Mouse (Mus musculus): ENCODE data around the gene Uba5.

- TF ChIP-seq CTCF (IDR thresholded peaks at IDR 0.05; ENCODE audit: low read depth, low read length) (no peak), POLR2A (IDR thresholded peaks at IDR 0.05; ENCODE audit: extremely low read depth, insufficient read depth, low read length) (no peak)
These were observed 17.1 kb upstream of the Uba5 start for GRCm38 (mm10) chr9:104080038-104080437.
